Mouse (Mus musculus) small intestine, adult 2 months (tissue): ENCODE measurements at regions not wholly inside any gene's neighbourhood (a gene's known extent, or its start where the extent isn't known, plus 50 kb on each side); places are given as distances from the start of the nearest gene placed in this dataset.

ENCODE experiments used
- H3K27ac ChIP-seq: fragments of 200-500 bp; 2 replicates; pipeline ENCODE4 v1.5.1; 2012; ENCODE audit warnings: low read depth, low read length, control low read depth, inconsistent platforms; ENCODE audit not compliant: insufficient read depth
- H3K27me3 ChIP-seq: fragments of 200-500 bp; 2 replicates; pipeline ENCODE4 v1.6.1; 2012; ENCODE audit warnings: mild to moderate bottlenecking, moderate library complexity, low read length, inconsistent platforms; ENCODE audit not compliant: control insufficient read depth, insufficient read depth
- H3K36me3 ChIP-seq: fragments of 200-500 bp; 2 replicates; pipeline ENCODE4 v1.6.1; 2012; ENCODE audit warnings: mild to moderate bottlenecking, low read length, control low read depth, inconsistent platforms; ENCODE audit not compliant: control insufficient read depth, insufficient read depth
- H3K4me1 ChIP-seq: fragments of 200-500 bp; 2 replicates; pipeline ENCODE4 v1.6.1; 2012; ENCODE audit warnings: low read length, inconsistent platforms, mixed read lengths; ENCODE audit not compliant: control insufficient read depth, insufficient read depth, insufficient read length
- H3K4me3 ChIP-seq: fragments of 200-500 bp; 2 replicates; pipeline ENCODE4 v1.5.1; 2012; ENCODE audit warnings: low read depth, mild to moderate bottlenecking, control low read depth, inconsistent platforms, low read length, moderate library complexity
- CTCF ChIP-seq: fragments of 200-500 bp; IDR thresholded peaks from 2 replicates; pipeline ENCODE4 v1.5.1; 2012; ENCODE audit warnings: low read depth, mild to moderate bottlenecking, control low read depth, inconsistent platforms, low read length, moderate library complexity, mixed read lengths; ENCODE audit not compliant: insufficient replicate concordance, insufficient read length; ENCODE audit errors: extremely low read depth
- POLR2A ChIP-seq: fragments of 200-500 bp; IDR thresholded peaks from 2 replicates; pipeline ENCODE4 v1.6.1; 2012; ENCODE audit warnings: low read depth, mild to moderate bottlenecking, control low read depth, inconsistent platforms, low read length, moderate library complexity
- WGBS: fragments of 180-500 bp; shearing (Covaris S2); methylation state at CpG from one replicate; pipeline ENCODE4 v1.1.7; 2018; 5-methylcytosine and 5-hydroxymethylcytosine counted together

GRCm38 (mm10) chr16:21293569-21293968 lies 89.0 kb downstream of the Ephb3 start:
- no peaks in the 10 kb centered on the region for H3K36me3 ChIP-seq
- H3K4me1 ChIP-seq: peaks cover 15% of the 10 kb centered on the region; the same call in 1 of the 2 replicates
- no peaks in the 10 kb centered on the region for H3K27me3 ChIP-seq
- WGBS: 85% methylated on average over 3 of the region's 3 CpGs
- no peak overlapping the region for H3K4me3 ChIP-seq
- no peak overlapping the region for H3K27ac ChIP-seq
- TF ChIP-seq POLR2A: no peak
- TF ChIP-seq CTCF: no peak

GRCm38 (mm10) chr16:21294677-21295411 lies 90.3 kb downstream of the Ephb3 start:
- Histone ChIP-seq H3K4me1 (peaks cover 10% of the 10 kb centered on the region; the same call in 1 of the 2 replicates), H3K27ac (no peak overlapping the region), H3K27me3 (no peaks in the 10 kb centered on the region), H3K36me3 (no peaks in the 10 kb centered on the region), H3K4me3 (no peak overlapping the region)
- WGBS: 17% methylated on average over 9 of the region's 9 CpGs
- no peak for TF ChIP-seq CTCF
- no peak for TF ChIP-seq POLR2A

GRCm38 (mm10) chr16:21295956-21296733 lies 91.6 kb downstream of the Ephb3 start:
- H3K36me3 ChIP-seq: no peaks in the 10 kb centered on the region
- no peaks in the 10 kb centered on the region for H3K27me3 ChIP-seq
- H3K27ac ChIP-seq: no peak overlapping the region
- TF ChIP-seq POLR2A (no peak), CTCF (no peak)
- H3K4me3 ChIP-seq: no peak overlapping the region
- WGBS: 61% methylated on average over 13 of the region's 13 CpGs
- H3K4me1 ChIP-seq: peaks cover 5% of the 10 kb centered on the region; the same call in 1 of the 2 replicates

GRCm38 (mm10) chr16:21296786-21297185 lies 92.2 kb downstream of the Ephb3 start:
- H3K27ac ChIP-seq: no peak overlapping the region
- 73% methylated on average over 3 of the region's 3 CpGs for WGBS
- H3K4me3 ChIP-seq: no peak overlapping the region
- H3K4me1 ChIP-seq: peaks cover 5% of the 10 kb centered on the region; the same call in 1 of the 2 replicates
- no peaks in the 10 kb centered on the region for H3K27me3 ChIP-seq
- no peaks in the 10 kb centered on the region for H3K36me3 ChIP-seq
- no peak for TF ChIP-seq CTCF

- H3K27ac ChIP-seq: no peak overlapping the region
- WGBS: 89% methylated on average over 7 of the region's 7 CpGs
- no peak for TF ChIP-seq POLR2A
- TF ChIP-seq CTCF: no peak
- no peak overlapping the region for H3K4me3 ChIP-seq
- H3K36me3 ChIP-seq: no peaks in the 10 kb centered on the region
- H3K27me3 ChIP-seq: no peaks in the 10 kb centered on the region
- H3K4me1 ChIP-seq: peaks cover 5% of the 10 kb centered on the region; the same call in 1 of the 2 replicates
These were observed 94.3 kb downstream of the Ephb3 start for GRCm38 (mm10) chr16:21298866-21299265.

- Histone ChIP-seq H3K27ac (no peak overlapping the region), H3K36me3 (no peaks in the 10 kb centered on the region), H3K27me3 (0 out of 2 replicates have a peak, but pooled peaks cover 3% of the 10 kb centered on the region), H3K4me1 (no peaks in the 10 kb centered on the region), H3K4me3 (no peak overlapping the region)
- WGBS: 93% methylated on average over 3 of the region's 3 CpGs
- TF ChIP-seq POLR2A (no peak), CTCF (no peak)
These were observed 101.3 kb downstream of the Ephb3 start for GRCm38 (mm10) chr16:21305859-21306258.

- Histone ChIP-seq H3K4me1 (no peaks in the 10 kb centered on the region), H3K27ac (no peak overlapping the region), H3K36me3 (no peaks in the 10 kb centered on the region), H3K27me3 (0 out of 2 replicates have a peak, but pooled peaks cover 3% of the 10 kb centered on the region), H3K4me3 (no peak overlapping the region)
- TF ChIP-seq POLR2A (no peak), CTCF (no peak)
- WGBS: 82% methylated on average over 8 of the region's 8 CpGs
These were observed 104.0 kb downstream of the Ephb3 start for GRCm38 (mm10) chr16:21308513-21308912.
